Mouse (Mus musculus) lung, postnatal 0 days (tissue): Measurements from ENCODE around the gene Dffb.

Source experiments
- CTCF ChIP-seq: IDR thresholded peaks from 2 replicates; pipeline ENCODE4 v1.5.1; 2016; ENCODE audit warnings: antibody characterized with exemption, mild to moderate bottlenecking
- EP300 ChIP-seq: IDR thresholded peaks from 2 replicates; pipeline ENCODE4 v1.6.1; 2016; ENCODE audit warnings: antibody characterized with exemption, mild to moderate bottlenecking, control low read depth

DNA sequence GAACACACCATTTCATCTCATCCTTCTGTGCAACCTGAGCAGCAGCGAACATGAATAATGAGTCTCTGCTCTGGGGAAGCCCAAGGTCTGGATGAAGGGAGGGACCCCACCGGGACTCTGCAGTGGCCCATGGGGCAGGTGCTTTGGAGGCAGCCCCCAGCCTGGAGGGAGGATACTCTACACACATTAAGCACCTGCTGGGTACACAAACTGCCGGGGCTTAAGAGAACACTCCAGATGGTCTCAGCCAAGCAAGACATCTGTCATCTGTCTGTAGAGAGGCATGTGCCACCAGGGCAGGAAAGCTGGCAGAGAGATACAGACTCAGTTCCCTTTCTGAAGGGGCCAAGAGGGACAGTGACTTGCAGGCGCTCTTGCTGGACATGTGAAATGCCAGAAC is 45.0 kb downstream of the Dffb start:
- no peak for TF ChIP-seq CTCF
- TF ChIP-seq EP300 = no peak
